Mouse (Mus musculus): ENCODE measurements at regions not wholly inside any gene's neighbourhood (a gene's known extent, or its start where the extent isn't known, plus 50 kb on each side); places are given as distances from the start of the nearest gene placed in this dataset.

DNA sequence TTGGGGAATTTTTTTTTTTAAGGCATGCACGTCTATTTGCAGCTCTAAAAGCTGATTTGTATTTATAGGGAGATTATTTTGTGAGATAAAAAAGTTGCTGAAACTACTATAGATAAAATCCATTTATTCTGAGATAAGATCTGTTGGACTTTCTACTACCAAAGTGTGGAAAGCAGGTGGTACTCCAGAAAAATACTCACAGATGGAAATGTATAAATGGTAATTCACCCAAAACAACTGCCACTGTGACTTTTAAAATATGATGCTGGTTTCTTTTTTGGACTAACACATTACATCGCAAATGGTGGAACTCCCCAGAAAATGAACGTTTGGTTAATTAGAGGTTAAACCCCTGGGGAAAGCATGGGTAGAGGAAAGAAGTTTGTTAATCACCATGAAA, 377.7 kb downstream of the Cdk5rap2 start:
- TF ChIP-seq CTCF (IDR thresholded peaks at IDR 0.05) = no peak
- DNase-seq (ENCODE audit: low spot score) (no peak), ATAC-seq (ENCODE audit: low FRiP score) (no peak)
- no peaks in the 10 kb centered on the region for H3K27me3 ChIP-seq (ENCODE audit: insufficient read depth, low read length)
- H3K36me3 ChIP-seq (ENCODE audit: insufficient read depth, low read length) = no peaks in the 10 kb centered on the region
- H3K4me3 ChIP-seq (ENCODE audit: low read depth, low read length) = no peak overlapping the region
- H3K9ac ChIP-seq (replicated peaks; ENCODE audit: low read length, poor library complexity, severe bottlenecking) = no peak overlapping the region
- H3K4me1 ChIP-seq (ENCODE audit: insufficient read depth, low read length) = no peaks in the 10 kb centered on the region
- H3K9me3 ChIP-seq (ENCODE audit: low read length) = no peaks in the 10 kb centered on the region
- H3K4me2 ChIP-seq (ENCODE audit: low read depth, low read length, poor library complexity, severe bottlenecking) = no peak overlapping the region
- no peak overlapping the region for H3K27ac ChIP-seq (ENCODE audit: low read depth, low read length)
- 55% methylated on average over 3 of the region's 3 CpGs for WGBS

DNA sequence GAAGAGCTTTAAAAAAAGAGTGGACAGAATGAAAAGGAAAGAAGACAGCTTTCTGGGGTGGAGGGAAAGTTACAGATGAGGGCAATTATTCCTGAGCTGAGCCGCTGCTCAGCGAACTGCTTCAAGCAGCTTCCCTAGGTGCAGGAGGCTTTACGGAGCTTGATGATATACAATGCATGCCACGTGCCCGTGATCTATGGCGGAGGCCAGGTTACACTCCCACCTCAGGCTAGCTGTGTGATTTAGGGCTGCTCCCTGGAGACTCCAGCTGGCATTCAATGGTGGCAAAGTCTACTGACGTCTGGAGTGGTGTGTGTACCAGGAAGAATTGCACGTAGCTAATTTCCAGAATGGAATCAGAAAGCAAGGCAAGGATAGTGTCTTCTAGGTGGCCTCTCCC, 383.4 kb downstream of the Cdk5rap2 start:
- no peak for TF ChIP-seq CTCF (IDR thresholded peaks at IDR 0.05)
- DNase-seq (ENCODE audit: low spot score) (no peak), ATAC-seq (ENCODE audit: low FRiP score) (no peak)
- H3K27me3 ChIP-seq (ENCODE audit: insufficient read depth, low read length) = no peaks in the 10 kb centered on the region
- no peaks in the 10 kb centered on the region for H3K9me3 ChIP-seq (ENCODE audit: low read length)
- no peak overlapping the region for H3K9ac ChIP-seq (replicated peaks; ENCODE audit: low read length, poor library complexity, severe bottlenecking)
- no peak overlapping the region for H3K27ac ChIP-seq (ENCODE audit: low read depth, low read length)
- no peak overlapping the region for H3K4me2 ChIP-seq (ENCODE audit: low read depth, low read length, poor library complexity, severe bottlenecking)
- H3K36me3 ChIP-seq (ENCODE audit: insufficient read depth, low read length) = no peaks in the 10 kb centered on the region
- 75% methylated on average over 8 of the region's 8 CpGs for WGBS
- H3K4me1 ChIP-seq (ENCODE audit: insufficient read depth, low read length) = 0 out of 2 replicates have a peak, but pooled peaks cover 2% of the 10 kb centered on the region
- no peak overlapping the region for H3K4me3 ChIP-seq (ENCODE audit: low read depth, low read length)

DNA sequence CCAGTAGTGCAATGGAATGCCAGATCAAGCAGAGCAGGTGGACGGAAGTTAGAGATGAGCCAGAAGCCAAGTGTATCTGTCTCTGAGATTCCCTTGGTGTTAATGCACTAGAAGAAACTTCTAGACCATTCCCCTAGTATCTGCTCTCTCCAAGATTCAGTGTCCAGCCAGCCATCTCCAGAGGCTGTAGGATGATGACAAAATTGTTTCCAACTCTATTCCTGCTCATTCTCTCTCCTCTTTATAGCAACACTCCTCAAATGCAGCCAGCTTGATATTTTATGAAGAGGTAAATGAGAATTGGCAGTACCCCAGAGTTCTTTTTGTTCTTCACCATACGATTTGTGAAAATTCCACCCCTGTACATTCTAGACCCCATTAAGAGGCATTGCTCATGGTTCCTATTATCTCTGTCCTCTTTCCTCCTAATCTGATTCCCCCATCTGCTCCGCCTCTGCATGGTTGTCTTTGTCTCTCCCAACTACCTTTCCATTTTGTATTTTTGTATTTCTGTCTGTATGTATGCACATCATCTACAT, 385.3 kb downstream of the Cdk5rap2 start:
- H3K27ac ChIP-seq (ENCODE audit: low read depth, low read length) = no peak overlapping the region
- WGBS = 87% methylated on average over 3 of the region's 3 CpGs
- 0 out of 2 replicates have a peak, but pooled peaks cover 2% of the 10 kb centered on the region for H3K4me1 ChIP-seq (ENCODE audit: insufficient read depth, low read length)
- TF ChIP-seq CTCF (IDR thresholded peaks at IDR 0.05) = no peak
- H3K4me2 ChIP-seq (ENCODE audit: low read depth, low read length, poor library complexity, severe bottlenecking) = no peak overlapping the region
- no peaks in the 10 kb centered on the region for H3K36me3 ChIP-seq (ENCODE audit: insufficient read depth, low read length)
- ATAC-seq (ENCODE audit: low FRiP score) = no peak
- no peak overlapping the region for H3K9ac ChIP-seq (replicated peaks; ENCODE audit: low read length, poor library complexity, severe bottlenecking)
- DNase-seq (ENCODE audit: low spot score) = no peak
- H3K9me3 ChIP-seq (ENCODE audit: low read length) = no peaks in the 10 kb centered on the region
- H3K4me3 ChIP-seq (ENCODE audit: low read depth, low read length) = no peak overlapping the region
- H3K27me3 ChIP-seq (ENCODE audit: insufficient read depth, low read length) = no peaks in the 10 kb centered on the region

DNA sequence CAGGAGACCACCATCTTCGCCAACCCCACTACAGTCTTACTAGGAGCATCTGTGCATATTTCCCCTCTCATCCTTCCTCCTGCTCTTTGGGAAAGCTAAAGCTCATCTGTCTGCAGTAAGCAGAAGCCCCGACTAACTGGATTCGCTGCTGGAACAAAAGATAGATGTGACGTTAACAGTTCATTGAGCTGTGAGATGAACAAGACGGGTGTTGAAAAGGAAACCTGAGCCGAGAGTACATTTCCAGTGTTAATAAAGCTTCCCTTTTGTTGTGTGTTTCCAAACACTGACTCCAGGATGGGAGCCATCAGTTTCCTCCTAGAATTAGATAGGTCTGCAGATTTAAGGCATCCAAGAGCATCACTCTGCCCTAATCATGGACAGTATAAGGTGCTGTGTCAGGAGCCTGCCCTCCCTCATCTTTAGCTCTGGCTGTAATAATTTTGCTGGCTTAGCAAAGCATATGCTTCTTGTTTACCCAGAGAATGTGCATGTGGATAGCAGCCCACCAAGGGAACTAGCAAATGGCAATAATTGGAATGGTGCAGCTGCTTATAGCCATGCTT, 389.3 kb downstream of the Cdk5rap2 start:
- DNase-seq (ENCODE audit: low spot score) (peak; percentile 15), ATAC-seq (ENCODE audit: low FRiP score) (no peak)
- H3K9ac ChIP-seq (replicated peaks; ENCODE audit: low read length, poor library complexity, severe bottlenecking) = no peak overlapping the region
- H3K36me3 ChIP-seq (ENCODE audit: insufficient read depth, low read length) = no peaks in the 10 kb centered on the region
- WGBS = 44% methylated on average over 6 of the region's 6 CpGs
- H3K4me2 ChIP-seq (ENCODE audit: low read depth, low read length, poor library complexity, severe bottlenecking) = no peak overlapping the region
- no peak overlapping the region for H3K4me3 ChIP-seq (ENCODE audit: low read depth, low read length)
- no peak overlapping the region for H3K27ac ChIP-seq (ENCODE audit: low read depth, low read length)
- H3K27me3 ChIP-seq (ENCODE audit: insufficient read depth, low read length) = no peaks in the 10 kb centered on the region
- H3K4me1 ChIP-seq (ENCODE audit: insufficient read depth, low read length) = no peaks in the 10 kb centered on the region
- no peak for TF ChIP-seq CTCF (IDR thresholded peaks at IDR 0.05)
- H3K9me3 ChIP-seq (ENCODE audit: low read length) = no peaks in the 10 kb centered on the region

DNA sequence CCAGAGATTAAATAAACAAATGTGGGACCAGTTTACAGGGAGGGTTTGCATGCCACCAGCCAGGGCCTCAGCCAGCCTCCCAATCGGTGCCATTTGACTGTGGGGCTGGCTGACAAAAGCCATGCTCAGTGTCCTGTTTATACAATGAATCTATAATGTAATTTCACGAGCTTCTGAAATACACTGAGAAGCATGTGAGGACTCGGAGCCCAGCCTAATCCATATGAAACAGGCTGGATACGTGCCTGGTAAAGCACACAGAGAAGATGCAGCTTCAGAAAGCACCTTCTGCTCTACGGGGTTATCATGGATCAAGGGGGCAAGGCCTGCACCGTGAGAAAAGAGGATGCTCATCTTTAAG, 398.0 kb downstream of the Cdk5rap2 start:
- ATAC-seq (ENCODE audit: low FRiP score) = no peak
- no peaks in the 10 kb centered on the region for H3K27me3 ChIP-seq (ENCODE audit: insufficient read depth, low read length)
- no peaks in the 10 kb centered on the region for H3K9me3 ChIP-seq (ENCODE audit: low read length)
- no peak overlapping the region for H3K27ac ChIP-seq (ENCODE audit: low read depth, low read length)
- WGBS = 31% methylated on average over 6 of the region's 6 CpGs
- H3K4me2 ChIP-seq (ENCODE audit: low read depth, low read length, poor library complexity, severe bottlenecking) = no peak overlapping the region
- TF ChIP-seq CTCF (IDR thresholded peaks at IDR 0.05) = no peak
- H3K4me1 ChIP-seq (ENCODE audit: insufficient read depth, low read length) = no peaks in the 10 kb centered on the region
- no peak overlapping the region for H3K4me3 ChIP-seq (ENCODE audit: low read depth, low read length)
- peak; percentile 16 for DNase-seq (ENCODE audit: low spot score)
- no peaks in the 10 kb centered on the region for H3K36me3 ChIP-seq (ENCODE audit: insufficient read depth, low read length)
- H3K9ac ChIP-seq (replicated peaks; ENCODE audit: low read length, poor library complexity, severe bottlenecking) = no peak overlapping the region

DNA sequence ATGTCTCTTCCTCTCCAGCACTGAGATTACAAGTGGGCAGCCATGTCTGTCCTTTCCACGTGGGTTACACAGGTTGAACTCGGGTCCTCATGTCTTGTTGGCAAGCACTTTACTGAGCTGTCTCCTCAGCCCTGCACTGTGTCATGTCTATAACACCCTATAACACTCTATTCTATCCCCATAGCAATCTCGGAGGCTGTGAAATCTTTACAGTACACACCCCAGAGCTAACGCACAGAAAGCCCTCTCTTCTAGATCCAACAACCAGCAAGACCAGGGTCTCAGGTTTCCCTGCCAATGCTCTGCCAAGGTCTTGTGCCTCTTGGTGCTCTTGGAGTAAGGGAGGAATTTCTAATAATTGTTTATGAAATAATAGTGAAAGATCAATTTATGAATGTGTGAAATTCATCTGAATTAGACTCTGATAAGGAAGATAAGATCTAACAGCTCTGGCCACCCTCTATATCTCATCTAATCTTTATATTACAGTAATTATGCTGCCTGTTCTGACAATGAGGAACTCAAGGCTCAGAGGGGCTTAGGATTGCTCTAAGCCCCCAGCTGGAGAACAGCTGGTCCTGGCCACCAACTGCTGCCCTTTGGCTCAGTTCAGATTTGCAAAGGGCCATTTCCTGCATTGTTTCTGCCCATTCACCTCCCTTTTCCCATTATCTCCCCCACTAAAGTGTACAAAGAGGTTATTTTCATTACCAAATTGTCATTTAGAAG, 398.6 kb downstream of the Cdk5rap2 start:
- no peak for ATAC-seq (ENCODE audit: low FRiP score)

More for the DNA sequence above, 398.6 kb downstream of the Cdk5rap2 start:
- no peak for TF ChIP-seq CTCF (IDR thresholded peaks at IDR 0.05)
- Histone ChIP-seq H3K4me3 (ENCODE audit: low read depth, low read length) (no peak overlapping the region), H3K9ac (replicated peaks; ENCODE audit: low read length, poor library complexity, severe bottlenecking) (no peak overlapping the region), H3K36me3 (ENCODE audit: insufficient read depth, low read length) (no peaks in the 10 kb centered on the region), H3K27ac (ENCODE audit: low read depth, low read length) (no peak overlapping the region), H3K4me1 (ENCODE audit: insufficient read depth, low read length) (no peaks in the 10 kb centered on the region), H3K4me2 (ENCODE audit: low read depth, low read length, poor library complexity, severe bottlenecking) (no peak overlapping the region), H3K27me3 (ENCODE audit: insufficient read depth, low read length) (no peaks in the 10 kb centered on the region), H3K9me3 (ENCODE audit: low read length) (no peaks in the 10 kb centered on the region)
- DNase-seq (ENCODE audit: low spot score) = no peak
- WGBS = 86% methylated on average over 4 of the region's 4 CpGs
